Mouse (Mus musculus) spleen, adult 18-20 months (tissue): Measurements from ENCODE around the gene Nsg2.
A peak's percentile ranks its signal among the peaks of the same experiment; 100 is the strongest.
"Not testable (repeated sequence)": the region's sequence is repeated elsewhere in the genome, so short reads cannot be mapped to it uniquely, and the experiment has no call there.

Experiments
- DNase-seq, 2 experiments: peaks; one replicate each; pipeline ENCODE4 v3.0.0; 2022; ENCODE audit warnings: mixed read lengths in 2 of 2

Gene Nsg2

GRCm38 (mm10) chr11:32000281-32000680 is at the start of gene Nsg2:
Gene Nsg2, plus strand, starts transcription at chr11:32000463.
- peak; percentile 46 to 55 for DNase-seq

GRCm38 (mm10) chr11:31960071-31960470 is 40.2 kb upstream of the Nsg2 start:
- no peak for DNase-seq

- no peak for DNase-seq
Observed at GRCm38 (mm10) chr11:31963993-31964392, 36.3 kb upstream of the Nsg2 start.

- no peak for DNase-seq
Observed at GRCm38 (mm10) chr11:31965256-31966134, 34.8 kb upstream of the Nsg2 start, which contains the start of gene 4930524B15Rik. Gene 4930524B15Rik, plus strand, starts transcription at chr11:31965592.

GRCm38 (mm10) chr11:31974132-31974531 is 26.1 kb upstream of the Nsg2 start:
- DNase-seq, result no peak

- no peak for DNase-seq
Observed at GRCm38 (mm10) chr11:31974826-31975225, 25.4 kb upstream of the Nsg2 start.

GRCm38 (mm10) chr11:31975678-31976077 is 24.6 kb upstream of the Nsg2 start:
- no peak for DNase-seq

- no peak for DNase-seq
Observed at GRCm38 (mm10) chr11:31976137-31976536, 24.1 kb upstream of the Nsg2 start.

- DNase-seq, result not testable (repeated sequence)
Observed at GRCm38 (mm10) chr11:31980089-31980488, 20.2 kb upstream of the Nsg2 start.

GRCm38 (mm10) chr11:31981830-31982229 is 18.4 kb upstream of the Nsg2 start:
- no peak for DNase-seq

- not testable (repeated sequence) for DNase-seq
Observed at GRCm38 (mm10) chr11:31982247-31982943, 17.9 kb upstream of the Nsg2 start.

- no peak for DNase-seq
Observed at GRCm38 (mm10) chr11:31983249-31983648, 17.0 kb upstream of the Nsg2 start.

- no peak for DNase-seq
Observed at GRCm38 (mm10) chr11:31984786-31985185, 15.5 kb upstream of the Nsg2 start.

- no peak for DNase-seq
Observed at GRCm38 (mm10) chr11:31992535-31992934, 7.7 kb upstream of the Nsg2 start.

GRCm38 (mm10) chr11:31999716-32000115 is 547 bp upstream of the Nsg2 start:
- no peak for DNase-seq

- no peak for DNase-seq
Observed at GRCm38 (mm10) chr11:32001181-32001910, 1.1 kb downstream of the Nsg2 start.

- DNase-seq, result no peak
Observed at GRCm38 (mm10) chr11:32002670-32003072, 2.4 kb downstream of the Nsg2 start.

GRCm38 (mm10) chr11:32008049-32008448 is 7.8 kb downstream of the Nsg2 start:
- not testable (repeated sequence) for DNase-seq

GRCm38 (mm10) chr11:32008852-32009251 is 8.6 kb downstream of the Nsg2 start:
- DNase-seq, result no peak

- DNase-seq, result peak in 1 of 2 experiments; percentile 16
Observed at GRCm38 (mm10) chr11:32009961-32010662, 9.8 kb downstream of the Nsg2 start.

- no peak for DNase-seq
Observed at GRCm38 (mm10) chr11:32010663-32010970, 10.4 kb downstream of the Nsg2 start.

- no peak for DNase-seq
Observed at GRCm38 (mm10) chr11:32011867-32012603, 11.8 kb downstream of the Nsg2 start.
